Mouse (Mus musculus): ENCODE results near the gene Sncb.

The Sncb gene

DNA sequence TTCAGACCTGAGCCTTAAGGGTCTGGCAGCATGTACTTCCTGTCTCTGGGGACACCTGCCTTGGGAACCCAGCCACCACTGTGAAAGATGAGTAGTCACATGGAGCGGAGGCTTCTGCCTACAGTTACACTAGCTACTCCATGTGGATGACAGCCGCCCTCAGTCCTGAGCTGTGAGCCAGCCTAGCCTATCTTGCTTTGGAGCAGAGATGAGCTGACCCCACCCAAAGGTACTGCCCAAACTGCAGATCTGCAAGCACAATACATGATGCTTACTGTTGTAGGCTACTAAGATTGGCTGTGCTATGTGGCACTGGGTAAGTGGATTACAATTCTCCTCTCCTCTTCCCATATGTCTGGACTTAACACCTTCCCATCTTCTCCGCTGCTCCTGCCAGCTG, 14.7 kb upstream of the Sncb start:
- DNase-seq = no peak

DNA sequence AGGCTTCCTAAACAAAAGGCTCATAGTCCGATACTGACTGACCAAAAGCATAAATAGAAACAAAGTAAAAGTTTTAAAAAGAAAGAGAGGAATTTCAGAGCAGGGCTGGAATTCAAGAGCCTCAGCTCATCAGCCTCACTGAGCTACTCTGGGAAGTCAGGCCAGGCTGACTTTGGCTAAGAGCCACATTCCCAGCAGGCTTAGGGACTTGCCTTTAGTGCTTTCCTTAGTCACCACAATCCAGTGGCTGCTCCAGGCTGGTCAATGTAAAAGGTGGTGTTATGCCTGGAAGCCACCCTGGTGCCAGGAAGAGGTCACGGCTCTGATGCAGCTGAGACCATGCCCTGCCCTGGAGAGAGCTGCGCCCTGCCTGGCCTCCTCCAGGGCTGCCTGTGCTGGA, 14.2 kb upstream of the Sncb start:
- DNase-seq = peak; percentile 83

DNA sequence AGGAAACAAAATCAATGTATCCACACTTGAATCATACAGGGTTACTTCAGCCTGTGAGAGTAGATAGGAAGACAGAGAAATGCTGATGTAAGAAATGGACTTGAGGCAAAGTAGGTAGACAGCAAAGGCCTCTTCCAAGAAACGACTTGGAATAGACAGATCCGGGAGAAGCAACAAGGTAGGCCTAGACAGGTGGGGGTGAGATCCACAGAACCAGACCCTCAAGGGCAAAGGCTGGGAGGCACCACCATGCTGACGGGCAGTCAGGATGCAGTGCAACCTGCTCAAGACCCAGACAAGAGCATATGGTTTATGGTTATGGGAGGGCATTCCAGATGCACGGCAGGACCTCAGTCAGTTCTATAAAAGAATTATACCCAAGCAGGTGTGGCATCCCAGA, 617 bp upstream of the Sncb start:
- no peak for DNase-seq

DNA sequence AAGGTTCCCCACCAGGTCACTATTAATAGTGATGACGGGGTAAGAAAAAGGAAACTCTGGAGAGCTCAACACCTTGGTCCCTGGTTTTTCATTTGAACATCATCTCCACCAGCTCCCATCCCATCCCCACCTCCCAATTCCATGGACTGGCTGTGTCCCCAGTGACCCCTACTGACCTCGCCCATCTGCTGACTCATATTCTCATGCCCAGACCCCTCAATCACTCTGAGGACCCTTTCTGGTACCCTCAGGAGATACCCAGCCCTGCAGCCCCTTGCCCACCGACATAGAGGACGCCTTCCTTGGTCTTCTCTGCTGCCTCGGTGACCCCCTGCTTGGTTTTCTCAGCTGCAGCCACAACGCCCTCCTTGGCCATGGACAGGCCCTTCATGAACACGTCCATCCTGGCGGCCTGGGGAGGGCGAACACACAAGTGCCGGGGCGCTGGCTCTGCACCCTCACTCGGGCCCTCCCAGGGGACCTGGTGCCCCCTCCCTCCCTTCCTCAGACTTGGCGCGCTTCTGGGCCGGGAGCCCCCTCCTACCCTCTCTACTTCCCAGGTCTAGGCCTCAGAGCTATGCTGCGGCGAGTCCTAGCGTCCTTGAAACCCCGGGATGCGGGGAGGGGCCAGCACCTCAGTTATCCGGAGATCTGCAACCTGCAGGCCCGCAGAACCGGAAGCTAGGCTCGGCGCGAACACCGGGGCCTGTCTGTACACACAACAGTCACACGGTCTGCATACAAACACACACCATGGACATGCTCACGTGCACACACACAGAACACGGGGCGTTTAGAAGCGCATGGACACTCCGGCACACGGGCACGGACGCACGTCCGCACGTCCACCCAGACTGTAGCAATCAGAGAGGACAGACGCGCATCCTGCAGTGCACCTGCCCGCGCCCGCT, 859 bp downstream of the Sncb start:
- peak; percentile 67 to 73 for DNase-seq

DNA sequence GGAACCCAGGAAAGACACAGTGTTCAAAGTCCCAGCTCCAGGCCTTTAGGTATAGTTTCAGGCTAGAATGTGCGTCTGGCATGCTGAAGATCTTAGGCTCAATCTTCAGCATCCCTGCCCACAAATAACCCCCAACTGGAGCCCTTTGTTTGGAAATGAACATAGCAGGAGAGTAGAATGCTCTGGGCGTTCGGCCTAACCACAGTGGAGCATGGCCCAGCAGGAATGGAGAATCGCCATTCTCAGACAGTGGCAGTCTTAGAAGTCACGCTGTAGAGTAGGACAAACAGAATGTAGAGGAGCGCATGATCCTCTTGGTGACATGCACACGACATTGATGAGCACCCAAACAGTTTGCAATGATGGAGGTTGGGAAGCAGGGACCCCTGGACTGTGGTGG, 5.5 kb downstream of the Sncb start:
- no peak for DNase-seq

DNA sequence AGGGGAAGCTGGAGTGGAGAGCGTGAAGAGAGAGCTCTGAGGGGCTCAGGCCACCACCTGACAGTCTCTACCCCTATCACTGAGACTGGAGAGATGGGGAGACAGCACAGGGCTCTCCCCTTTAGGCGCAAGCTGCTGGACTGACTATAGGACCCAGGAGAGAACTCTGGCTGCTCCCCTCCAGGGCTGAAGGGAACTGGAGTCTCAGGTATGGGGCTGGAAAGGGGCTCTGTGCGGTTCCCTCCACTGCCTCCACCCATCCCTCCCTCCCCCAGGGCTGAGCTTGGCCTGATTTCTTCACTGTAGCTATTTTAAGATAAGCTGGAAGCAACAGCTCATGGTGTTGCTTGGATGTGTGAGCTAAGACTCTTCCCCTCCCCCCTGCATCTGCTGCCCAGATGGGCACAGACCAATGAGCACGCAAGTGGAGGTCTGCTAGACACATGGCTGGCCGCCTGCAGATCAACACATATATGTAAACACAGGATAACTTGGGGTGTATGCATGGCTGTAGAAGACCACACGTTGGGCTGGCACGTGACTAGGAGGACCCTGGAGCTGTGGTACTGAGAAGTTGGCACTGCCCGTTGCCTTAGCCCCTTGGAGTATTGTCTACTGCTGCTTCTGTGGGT, 6.1 kb downstream of the Sncb start:
- DNase-seq = peak; percentile 53 to 63

DNA sequence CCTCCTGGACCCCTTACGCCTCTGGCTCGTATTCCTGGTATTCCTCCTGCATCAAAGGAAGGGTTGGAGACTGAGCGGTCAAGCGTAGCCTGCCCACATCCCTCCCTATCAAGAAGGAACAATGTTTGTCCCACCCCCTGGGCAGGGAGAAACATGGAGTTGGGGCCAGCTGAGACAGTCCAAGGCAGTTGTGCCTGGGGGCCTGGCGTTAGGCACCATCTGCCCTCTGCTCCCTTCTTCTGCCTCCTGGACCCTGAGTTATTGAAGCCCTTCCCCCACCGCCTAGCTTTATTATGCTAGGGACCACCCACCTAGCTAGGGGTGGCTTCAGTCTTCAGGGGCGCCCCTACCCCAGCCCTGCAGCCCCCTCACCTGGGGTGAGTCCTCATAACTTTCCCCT, 6.9 kb downstream of the Sncb start:
- DNase-seq = no peak

DNA sequence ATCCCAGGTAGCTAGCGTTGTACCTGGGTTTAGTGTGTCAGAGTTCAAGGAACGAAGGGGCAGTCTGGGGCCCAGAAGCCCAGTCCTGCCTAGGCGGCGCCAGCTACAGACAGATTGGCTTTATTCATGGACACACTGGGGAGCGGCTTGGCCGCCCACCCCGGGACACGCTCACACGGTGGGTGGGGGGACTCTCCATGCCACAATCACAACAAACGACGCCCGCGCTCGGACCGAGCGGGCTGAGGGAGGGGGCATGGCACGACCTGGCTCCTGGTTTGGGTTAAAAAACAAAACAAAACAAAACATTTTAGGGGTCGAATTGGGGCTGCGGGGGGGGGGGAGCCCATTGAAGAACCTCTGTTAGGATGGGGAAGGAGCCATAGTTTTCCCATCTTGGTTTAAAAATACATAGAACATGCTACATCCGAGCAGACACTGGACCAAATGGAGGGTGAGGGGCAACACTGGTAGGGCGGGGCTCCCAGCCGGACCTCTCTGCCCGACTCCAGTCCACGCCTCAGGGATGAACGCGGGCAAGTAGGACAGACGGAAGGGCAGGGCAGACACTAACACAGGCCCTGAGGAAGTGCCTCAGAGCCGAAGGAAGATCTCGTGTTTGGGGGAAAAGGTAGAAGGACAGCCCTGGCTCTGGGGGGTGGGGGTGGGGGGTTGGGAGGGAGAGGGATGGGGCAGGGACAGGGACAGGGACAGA, 7.5 kb downstream of the Sncb start:
- no peak for DNase-seq

DNA sequence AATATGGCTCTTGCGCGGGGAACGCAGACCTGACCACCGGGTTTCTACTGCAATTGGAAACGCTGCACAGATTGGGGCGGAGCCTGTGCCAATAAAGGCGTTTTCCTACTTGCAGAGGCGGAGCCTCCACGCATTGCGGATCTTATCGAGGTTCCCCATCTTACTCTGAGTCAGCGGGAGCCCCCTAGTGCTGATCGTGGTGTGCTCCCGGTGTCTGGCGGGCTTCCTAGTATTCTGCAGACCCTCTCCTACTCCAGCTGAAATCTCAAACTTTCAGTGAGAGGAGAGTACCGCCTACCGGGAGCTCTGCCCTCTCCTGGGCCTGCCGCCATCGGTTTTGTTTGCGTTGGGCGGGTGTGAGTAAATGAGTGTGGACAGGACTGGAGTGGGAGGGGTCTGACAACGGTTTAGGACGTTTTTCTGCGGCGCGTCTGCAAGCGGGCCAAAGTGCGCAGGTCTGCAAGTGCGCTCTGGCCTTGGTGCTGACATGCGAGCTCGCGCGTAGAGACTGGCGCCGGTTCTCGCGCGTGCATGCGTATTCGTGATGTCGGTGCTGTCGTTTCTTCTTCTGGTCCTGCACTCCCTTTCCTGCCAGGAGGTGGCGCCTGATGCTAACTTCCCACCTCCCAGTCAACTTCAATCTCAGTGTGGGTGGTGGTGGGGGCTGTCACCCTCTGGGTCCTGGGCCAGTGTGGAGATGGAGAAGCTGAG, 8.2 kb downstream of the Sncb start:
- peak; percentile 96 to 98 for DNase-seq

DNA sequence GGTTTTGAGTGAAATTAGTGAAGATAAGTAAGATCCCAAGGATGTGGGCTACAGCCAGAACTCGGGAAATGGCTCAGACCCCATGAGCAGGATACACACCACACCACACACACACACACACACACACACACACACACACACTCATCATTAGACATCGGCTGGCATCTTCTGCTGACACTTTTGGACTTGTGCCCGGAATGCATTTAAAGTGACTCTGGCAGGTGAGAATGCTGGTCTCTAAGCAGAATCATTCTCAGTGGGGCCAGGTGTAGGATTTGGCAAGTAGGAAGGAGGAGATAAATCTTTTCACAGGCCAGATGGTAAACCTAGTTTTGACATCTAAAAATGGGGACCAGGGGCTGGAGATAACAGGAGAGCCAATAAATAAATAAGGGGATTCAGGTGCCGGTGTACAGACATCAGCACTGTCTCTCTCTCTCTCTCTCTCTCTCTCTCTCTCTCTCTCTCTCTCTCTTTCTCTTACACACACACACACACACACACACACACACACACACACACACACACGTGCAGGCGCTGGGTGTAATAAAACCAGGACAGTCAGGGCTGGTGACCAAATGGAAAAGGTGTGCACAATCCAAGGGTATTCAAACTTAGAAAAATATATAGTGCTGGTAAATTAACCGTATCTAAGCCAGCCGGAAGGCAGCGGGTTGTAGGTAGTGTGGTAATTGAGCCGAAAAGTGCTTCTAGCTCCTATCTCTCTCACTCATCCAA, 9.1 kb downstream of the Sncb start:
- DNase-seq = peak; percentile 71 to 83

DNA sequence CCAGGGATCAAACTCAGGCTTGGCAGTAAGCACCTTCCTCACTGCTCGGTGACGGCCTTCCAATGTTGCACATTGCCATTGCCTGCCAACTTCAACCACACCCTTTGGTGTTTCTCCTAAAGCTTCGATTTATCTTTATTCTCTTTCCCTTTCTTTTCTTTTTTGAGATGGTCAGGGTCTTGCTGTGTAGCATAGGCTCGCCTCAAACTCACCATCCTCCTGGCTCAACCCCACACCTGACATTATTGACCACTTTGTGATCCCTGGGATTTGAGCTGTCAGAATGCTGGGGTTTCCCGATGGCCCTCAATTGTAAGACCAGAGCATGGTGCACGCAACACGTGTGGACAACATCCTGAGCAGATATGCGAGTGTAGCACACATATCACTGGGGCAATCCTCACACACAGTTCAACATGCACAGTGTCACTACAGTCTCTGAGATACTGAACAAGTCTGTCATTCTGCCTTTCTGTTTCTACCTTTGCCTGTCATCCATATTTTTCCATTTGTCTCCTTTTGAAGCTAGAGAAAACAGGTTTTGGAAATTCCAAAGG, 10.2 kb downstream of the Sncb start:
- DNase-seq = no peak

DNA sequence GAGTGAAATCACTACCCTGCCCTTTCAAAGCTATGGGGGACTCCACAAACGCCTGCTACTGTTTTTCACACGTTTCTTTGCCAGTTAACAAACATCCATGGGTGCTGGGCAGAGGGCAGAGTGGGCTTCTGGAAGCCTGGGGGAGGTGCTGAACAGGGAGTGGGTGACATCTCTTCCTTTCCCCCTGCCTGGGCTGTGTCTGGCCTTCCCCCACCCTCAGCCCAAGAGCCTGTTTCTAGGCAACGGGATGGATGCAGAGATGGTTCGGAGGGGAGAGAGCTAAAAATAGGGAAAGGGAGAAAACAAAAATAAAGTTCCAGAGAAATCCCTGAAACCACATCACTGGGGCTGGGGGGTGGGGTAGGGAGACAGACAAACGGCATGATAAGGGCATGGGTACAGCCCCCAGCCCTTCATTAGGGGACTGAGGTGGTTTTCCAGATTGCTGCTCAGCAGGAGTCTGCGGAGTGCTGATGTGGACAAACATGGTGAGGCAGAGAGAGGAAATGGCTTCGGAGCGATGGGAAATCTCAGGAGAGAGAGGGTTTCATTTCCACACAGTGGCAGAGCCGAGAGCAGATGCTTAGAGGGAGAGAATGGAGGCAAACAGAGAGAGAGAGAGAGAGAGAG, 11.1 kb downstream of the Sncb start:
- DNase-seq = no peak

DNA sequence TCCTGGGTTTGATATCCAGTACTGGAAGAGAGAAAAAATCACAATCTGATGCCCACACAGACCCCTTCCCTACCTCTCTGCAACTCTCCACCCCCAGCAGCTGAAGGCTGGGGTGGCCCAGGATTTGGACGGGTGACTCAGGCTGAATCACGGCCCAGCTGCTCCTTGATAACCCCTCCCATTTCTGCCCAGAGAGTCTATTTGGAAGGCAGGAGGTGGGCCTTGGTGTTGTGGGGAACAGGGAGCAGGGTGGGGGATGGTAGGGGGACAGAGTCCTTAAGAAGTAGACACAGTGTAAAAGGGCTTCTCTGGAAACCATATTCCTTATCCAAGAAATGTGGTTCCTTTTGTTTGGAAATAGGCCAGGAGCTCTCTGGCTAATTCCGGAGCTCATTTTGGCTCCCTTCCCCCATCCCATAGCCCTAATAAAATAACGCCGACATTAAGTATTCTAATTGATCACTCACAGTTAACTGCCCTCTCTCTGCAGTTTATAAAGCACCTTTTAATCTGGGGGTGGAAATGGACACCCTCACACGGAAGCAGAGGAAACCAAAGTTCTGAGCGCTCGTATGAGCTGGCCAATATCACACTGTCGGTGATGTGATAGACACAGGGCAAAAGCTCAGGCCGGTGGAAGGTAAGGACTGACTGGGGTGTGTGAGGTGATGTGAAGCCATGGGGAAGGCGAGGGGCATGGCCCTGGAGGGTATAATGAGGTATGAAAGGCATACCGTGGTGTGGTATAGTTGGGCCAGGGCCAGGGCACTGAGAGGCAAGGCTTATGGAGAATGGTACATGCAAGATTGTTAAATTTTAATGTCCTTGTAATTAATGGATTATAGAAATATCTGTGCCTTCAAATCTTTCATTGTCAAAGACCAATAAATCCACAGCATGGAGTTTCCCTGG, 12.0 kb downstream of the Sncb start:
- DNase-seq = no peak

DNA sequence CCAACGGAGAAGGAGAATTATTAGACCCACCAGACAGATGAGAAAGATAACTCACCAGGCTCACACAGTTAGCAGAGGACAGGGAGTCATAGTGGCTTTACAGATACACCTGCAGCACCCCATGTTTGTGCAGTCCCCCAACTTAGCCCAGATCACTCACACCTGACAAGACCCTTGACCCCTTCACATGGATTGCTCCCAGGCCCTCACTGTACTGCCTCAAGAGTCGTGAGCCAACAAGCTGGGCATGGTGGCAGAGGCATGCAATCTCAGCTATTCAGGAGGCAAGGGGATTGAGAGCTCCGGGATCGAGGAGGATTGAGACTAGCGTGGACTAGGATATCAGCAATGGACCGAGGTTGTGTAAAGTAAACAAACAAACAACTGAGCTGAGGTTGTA, 12.7 kb downstream of the Sncb start:
- DNase-seq = no peak

DNA sequence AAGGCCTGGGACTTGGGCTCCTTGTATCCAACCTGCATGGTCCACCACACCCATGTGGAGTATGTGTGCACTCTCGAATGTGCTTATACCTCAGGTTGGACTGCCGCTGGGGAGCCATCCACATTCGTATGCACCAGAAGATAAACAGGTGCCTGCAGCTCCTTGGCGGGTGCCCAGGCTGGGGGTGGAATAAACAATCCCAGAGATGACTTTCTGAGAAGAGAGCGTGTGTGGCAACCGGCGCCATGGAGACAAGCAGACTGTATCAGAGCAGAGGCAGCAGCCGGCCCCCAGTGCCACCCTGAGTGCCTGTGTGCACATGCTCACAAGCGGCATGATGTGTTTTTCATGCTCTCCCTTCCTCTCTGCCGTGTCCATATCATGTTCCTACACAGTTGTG, 13.7 kb downstream of the Sncb start:
- peak; percentile 57 to 73 for DNase-seq

DNA sequence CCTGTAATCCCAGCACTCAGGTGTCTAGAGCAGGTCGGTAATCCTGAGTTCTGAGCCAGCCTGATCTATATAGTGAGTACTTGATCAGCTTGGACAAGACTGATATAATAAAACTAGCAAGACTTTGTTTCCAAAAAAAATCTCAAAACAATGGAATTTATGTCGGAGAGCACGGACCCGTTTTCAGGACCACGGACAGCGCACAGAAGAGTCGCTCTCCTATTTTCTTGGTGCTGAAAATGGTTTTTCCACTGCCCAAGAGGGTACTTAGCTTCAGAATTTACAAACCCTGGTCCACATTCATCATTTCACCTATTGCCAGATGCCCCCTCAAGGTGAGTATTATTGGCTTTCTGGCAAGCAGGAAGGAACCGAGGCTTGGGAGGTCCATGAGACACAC, 15.7 kb downstream of the Sncb start:
- no peak for DNase-seq

DNA sequence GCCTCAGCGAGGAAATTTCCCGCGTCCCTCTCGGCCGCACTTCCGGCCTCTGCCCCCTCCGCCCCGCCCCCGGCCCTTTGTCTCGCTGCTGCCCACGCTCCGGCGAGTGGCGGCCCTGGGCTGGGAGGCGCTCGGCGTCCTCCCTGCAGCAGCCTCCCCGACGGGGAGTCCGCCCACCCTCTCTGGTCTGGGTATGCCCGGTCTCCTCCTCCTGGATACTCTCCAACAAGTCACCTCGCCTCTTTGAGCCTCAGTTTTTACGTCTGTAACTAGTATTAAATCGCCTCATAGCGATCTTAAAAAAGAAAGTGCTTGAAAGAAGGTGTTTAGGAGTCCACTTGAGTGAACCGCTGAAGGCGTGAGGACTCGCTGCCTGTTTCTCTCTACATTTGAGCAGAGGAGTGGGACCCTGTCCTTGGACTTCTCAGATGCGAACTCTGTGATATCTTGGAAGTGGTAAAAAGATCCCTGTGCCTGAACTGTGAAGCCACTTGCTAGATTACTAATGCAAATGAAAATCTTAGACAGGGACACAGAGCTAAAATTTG, 16.5 kb downstream of the Sncb start, which contains the start of gene Gprin1:
Gene Gprin1, minus strand, starts transcription at position 11 of the 548 bp plus-strand sequence.
- DNase-seq = peak; percentile 58 to 68

DNA sequence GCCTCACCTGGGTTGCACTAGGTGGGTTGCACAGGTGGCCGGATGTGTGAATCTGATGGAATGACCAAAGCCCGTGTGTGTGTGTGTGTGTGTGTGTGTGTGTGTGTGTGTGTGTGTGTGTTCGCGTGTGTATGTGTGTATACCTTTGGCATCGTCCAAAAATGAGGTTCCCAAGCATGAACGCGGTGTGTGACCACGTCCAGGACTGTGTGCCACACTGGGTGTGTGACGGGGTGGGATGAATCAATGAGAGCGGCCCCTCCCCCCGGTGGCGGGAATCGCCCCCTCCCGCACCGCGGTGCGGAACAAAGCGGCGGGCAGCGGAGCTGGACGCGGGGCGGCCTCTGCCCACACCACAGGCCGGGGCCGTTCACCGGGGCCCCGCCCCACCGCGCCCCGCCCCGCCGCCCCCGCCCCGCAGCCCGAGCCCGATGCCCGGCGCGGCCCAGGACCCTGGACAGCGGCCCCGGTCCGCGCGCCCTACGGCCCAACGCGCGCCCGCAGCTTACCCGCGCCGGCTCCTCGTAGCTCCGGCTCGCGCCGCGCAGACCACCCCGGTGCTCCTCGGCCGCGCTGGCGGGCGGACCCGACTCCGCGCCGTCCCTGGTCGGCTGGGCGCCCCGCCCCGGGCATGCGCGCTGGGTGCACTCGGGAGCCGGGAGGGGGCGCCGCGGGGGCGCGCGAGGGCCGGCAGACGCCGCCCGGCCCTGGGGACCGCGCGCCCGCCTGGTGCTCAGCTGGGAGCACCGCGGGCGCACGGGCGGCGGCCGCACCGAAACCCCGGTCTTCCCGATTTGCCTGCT, 17.1 kb downstream of the Sncb start:
- DNase-seq = peak; percentile 79 to 87

DNA sequence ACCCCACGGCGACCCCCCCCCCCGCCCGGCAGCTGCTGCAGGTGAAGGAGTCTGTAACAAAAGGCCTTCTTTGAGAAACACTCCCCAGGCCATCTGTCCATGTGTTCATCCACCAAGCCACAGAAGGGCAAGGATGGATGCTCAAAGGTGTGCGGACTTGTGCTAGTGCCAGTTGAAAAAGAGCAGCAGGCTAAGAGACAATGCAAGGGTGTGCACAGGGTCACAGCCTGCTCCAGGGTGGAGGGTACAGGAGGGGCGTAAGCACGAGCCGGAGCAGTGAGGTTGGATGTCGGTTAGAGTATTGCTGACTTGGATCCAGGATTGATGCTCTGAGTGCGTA, 17.7 kb downstream of the Sncb start:
- DNase-seq = peak in 1 of 2 experiments; percentile 47

All from cerebellum, postnatal 36 days (tissue).